Mouse (Mus musculus): Measurements from ENCODE around the gene Stk10. TPM values are rescaled to one million over a fixed set of nuclear protein-coding genes. Genes with fewer than 3 reads are reported as not detected.

Stk10 gene
- polyA plus RNA-seq, 1 experiment from 2014 or later = 3.5 TPM

DNA sequence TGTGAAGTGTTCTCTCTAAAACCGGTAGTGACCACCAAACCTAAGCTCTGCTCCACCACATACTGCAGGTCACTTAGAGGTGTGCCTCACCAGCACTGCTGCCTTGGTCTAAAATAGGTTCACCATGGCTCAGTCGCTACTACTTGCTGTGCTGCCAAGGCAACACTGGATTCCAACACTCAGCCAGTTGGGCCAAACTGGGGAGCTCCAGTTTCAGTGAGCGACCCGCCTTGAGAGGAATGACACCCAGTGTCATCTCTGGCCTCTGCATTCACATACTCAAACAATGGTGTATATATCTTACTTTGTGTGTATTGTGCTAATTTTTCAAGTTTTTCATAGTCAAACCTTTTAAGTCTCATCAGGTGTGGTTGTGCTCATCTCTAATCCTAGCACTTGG is 14.3 kb upstream of the Stk10 start:
- no peak overlapping the region for H3K4me2 ChIP-seq (replicated peaks; ENCODE audit: low read depth, low read length)
- ATAC-seq (ENCODE audit: low FRiP score, low TSS enrichment) = no peak
- H3K9me3 ChIP-seq (ENCODE audit: control insufficient read depth, low read length) = no peaks in the 10 kb centered on the region
- no peaks in the 10 kb centered on the region for H3K4me1 ChIP-seq (ENCODE audit: control insufficient read depth, insufficient read depth, low read length)
- peaks cover 25% of the 10 kb centered on the region for H3K36me3 ChIP-seq (ENCODE audit: control insufficient read depth, insufficient read depth, low read length)
- H3K9ac ChIP-seq (ENCODE audit: low read depth, low read length) = no peak overlapping the region
- no peak overlapping the region for H3K27ac ChIP-seq (ENCODE audit: low read depth, low read length)
- H3K27me3 ChIP-seq (ENCODE audit: control insufficient read depth, insufficient read depth, low read length) = no peaks in the 10 kb centered on the region
- H3K4me3 ChIP-seq (ENCODE audit: low read length) = no peak overlapping the region
- WGBS = 83% methylated on average over 4 of the region's 4 CpGs

DNA sequence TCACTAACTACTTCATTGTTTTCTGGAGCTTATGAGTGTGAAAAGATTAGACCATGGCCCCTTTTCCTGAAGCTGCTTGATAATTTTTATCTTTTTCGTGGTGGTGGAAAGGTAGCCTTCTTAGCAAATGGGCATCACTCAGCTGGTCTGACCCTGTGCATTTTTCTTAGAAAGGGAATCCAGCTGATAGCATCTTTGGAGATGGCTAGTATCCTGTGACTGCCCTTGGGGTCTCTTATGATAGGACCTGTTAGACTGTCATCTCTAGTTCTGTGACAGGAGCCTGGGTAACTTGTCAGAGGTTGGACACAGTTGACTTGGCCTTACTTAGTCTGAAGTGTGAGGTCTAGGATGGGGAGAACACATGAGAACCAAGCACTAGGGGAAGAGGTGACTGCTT is 13.8 kb upstream of the Stk10 start:
- Histone ChIP-seq H3K4me2 (replicated peaks; ENCODE audit: low read depth, low read length) (no peak overlapping the region), H3K27me3 (ENCODE audit: control insufficient read depth, insufficient read depth, low read length) (no peaks in the 10 kb centered on the region), H3K4me3 (ENCODE audit: low read length) (no peak overlapping the region), H3K27ac (ENCODE audit: low read depth, low read length) (no peak overlapping the region), H3K9ac (ENCODE audit: low read depth, low read length) (no peak overlapping the region), H3K36me3 (ENCODE audit: control insufficient read depth, insufficient read depth, low read length) (peaks cover 25% of the 10 kb centered on the region), H3K9me3 (ENCODE audit: control insufficient read depth, low read length) (no peaks in the 10 kb centered on the region), H3K4me1 (ENCODE audit: control insufficient read depth, insufficient read depth, low read length) (no peaks in the 10 kb centered on the region)
- no peak for ATAC-seq (ENCODE audit: low FRiP score, low TSS enrichment)
- WGBS = 86% methylated on average over 1 of the region's 1 CpGs

DNA sequence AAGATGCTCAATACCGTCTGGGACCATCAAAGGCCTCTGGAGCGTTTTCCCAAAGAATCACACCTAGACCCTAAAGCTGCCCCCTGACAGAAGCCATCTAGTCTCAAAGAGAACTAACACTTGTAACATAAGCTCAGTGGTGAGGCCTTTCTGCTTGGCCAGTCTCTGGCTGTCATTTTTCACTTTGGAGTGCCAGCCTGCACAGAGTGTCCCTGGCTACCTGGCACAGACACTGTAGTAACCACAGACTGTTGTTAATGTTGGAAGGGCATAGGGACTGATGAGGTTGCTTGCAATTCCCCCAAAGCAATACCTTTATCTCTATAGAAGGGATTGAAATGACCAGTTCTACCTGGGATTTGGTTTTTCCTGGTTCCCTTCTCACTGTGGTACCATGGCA is 11.9 kb upstream of the Stk10 start:
- Histone ChIP-seq H3K36me3 (ENCODE audit: control insufficient read depth, insufficient read depth, low read length) (peaks cover 18% of the 10 kb centered on the region), H3K4me1 (ENCODE audit: control insufficient read depth, insufficient read depth, low read length) (no peaks in the 10 kb centered on the region), H3K27ac (ENCODE audit: low read depth, low read length) (no peak overlapping the region), H3K9me3 (ENCODE audit: control insufficient read depth, low read length) (no peaks in the 10 kb centered on the region), H3K27me3 (ENCODE audit: control insufficient read depth, insufficient read depth, low read length) (no peaks in the 10 kb centered on the region), H3K9ac (ENCODE audit: low read depth, low read length) (no peak overlapping the region), H3K4me3 (ENCODE audit: low read length) (no peak overlapping the region), H3K4me2 (replicated peaks; ENCODE audit: low read depth, low read length) (no peak overlapping the region)
- no peak for ATAC-seq (ENCODE audit: low FRiP score, low TSS enrichment)
- 54% methylated on average over 2 of the region's 2 CpGs for WGBS

DNA sequence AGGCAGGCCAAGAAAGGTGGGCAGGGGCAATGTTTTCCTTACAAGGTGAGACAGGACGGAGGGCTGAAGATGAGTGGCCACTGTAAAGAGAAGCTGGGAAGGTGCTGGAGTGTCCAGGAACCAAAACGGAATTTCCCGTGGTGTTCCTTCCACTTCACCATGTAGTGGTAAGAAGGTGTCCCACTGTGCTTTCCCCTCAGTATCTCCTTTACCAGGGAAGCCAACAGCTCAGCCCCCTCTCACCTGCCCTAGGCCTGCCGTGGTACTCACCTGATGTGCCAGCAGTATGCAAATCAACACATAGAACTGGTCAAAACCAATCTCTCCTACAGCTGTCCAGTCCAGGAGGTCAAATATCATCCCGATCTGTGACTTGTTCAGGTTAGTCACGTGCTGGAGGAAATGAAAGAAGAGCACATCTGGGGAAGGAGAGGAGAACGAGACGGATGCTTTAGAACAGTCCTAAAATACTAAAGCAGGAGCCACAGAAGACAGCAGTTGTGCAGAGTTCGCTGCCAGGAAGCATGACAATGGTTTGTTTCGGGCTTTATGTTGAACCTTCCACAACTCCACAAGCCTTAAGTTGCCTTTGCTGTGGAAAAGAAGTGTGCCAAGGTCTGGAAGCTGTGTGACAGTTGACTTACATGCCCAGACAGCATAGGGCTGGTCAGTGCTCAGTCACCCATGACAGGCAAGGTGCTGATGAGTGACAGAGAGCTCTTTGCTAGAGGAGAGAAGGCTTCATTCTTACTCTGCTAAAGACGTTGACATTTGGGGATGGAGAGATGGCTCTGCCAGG is 8.8 kb upstream of the Stk10 start:
- H3K4me2 ChIP-seq (replicated peaks; ENCODE audit: low read depth, low read length) = no peak overlapping the region
- no peaks in the 10 kb centered on the region for H3K9me3 ChIP-seq (ENCODE audit: control insufficient read depth, low read length)
- no peaks in the 10 kb centered on the region for H3K4me1 ChIP-seq (ENCODE audit: control insufficient read depth, insufficient read depth, low read length)
- H3K27ac ChIP-seq (ENCODE audit: low read depth, low read length) = no peak overlapping the region
- no peak for ATAC-seq (ENCODE audit: low FRiP score, low TSS enrichment)
- H3K36me3 ChIP-seq (ENCODE audit: control insufficient read depth, insufficient read depth, low read length) = peaks cover 4% of the 10 kb centered on the region; the same call in 1 of the 2 replicates
- no peak overlapping the region for H3K9ac ChIP-seq (ENCODE audit: low read depth, low read length)
- no peak overlapping the region for H3K4me3 ChIP-seq (ENCODE audit: low read length)
- WGBS = 70% methylated on average over 11 of the region's 11 CpGs
- no peaks in the 10 kb centered on the region for H3K27me3 ChIP-seq (ENCODE audit: control insufficient read depth, insufficient read depth, low read length)

DNA sequence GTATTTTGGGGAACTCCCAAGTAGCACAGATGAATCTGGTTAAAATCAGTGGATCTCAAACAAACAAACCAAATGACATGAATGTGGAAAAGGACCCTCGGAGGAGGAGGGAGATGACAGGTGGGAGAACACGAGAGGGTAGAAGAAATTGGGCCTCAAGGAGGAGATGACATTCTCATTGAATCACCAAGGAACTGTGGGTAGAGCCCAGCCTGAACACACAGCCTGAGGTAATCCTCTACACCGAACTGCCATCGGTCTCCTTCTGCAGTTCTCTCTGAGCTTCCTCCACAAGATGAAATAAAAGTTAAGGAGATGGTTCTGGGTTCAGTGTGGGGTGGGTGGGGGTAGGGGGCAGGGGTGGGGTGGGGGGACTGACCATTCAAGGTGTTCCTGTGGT is 6.1 kb upstream of the Stk10 start:
- no peak overlapping the region for H3K27ac ChIP-seq (ENCODE audit: low read depth, low read length)
- H3K27me3 ChIP-seq (ENCODE audit: control insufficient read depth, insufficient read depth, low read length) = no peaks in the 10 kb centered on the region
- H3K9ac ChIP-seq (ENCODE audit: low read depth, low read length) = no peak overlapping the region
- no peaks in the 10 kb centered on the region for H3K4me1 ChIP-seq (ENCODE audit: control insufficient read depth, insufficient read depth, low read length)
- H3K36me3 ChIP-seq (ENCODE audit: control insufficient read depth, insufficient read depth, low read length) = peaks cover 4% of the 10 kb centered on the region; the same call in 1 of the 2 replicates
- no peaks in the 10 kb centered on the region for H3K9me3 ChIP-seq (ENCODE audit: control insufficient read depth, low read length)
- H3K4me3 ChIP-seq (ENCODE audit: low read length) = no peak overlapping the region
- no peak overlapping the region for H3K4me2 ChIP-seq (replicated peaks; ENCODE audit: low read depth, low read length)
- ATAC-seq (ENCODE audit: low FRiP score, low TSS enrichment) = no peak
- 82% methylated on average over 4 of the region's 4 CpGs for WGBS

DNA sequence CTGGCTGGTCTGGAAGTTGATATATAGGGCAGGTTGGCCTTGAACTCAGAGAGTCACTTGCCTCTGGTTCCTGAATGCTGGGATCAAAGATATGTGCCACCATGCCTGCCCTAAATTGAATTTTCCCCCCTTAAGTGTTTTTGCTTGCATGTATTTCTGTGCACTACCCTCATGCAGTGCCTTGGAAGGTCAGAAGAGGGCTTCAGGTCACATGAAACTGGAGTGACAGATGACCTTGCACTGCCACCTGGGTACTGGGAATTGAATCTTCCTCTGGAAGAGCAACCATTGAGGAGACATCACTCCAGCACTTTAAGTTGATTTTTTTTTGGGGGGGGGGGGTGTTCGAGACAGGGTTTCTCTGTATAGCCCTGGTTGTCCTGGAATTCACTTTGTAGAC is 3.0 kb upstream of the Stk10 start:
- H3K36me3 ChIP-seq (ENCODE audit: control insufficient read depth, insufficient read depth, low read length) = peaks cover 4% of the 10 kb centered on the region; the same call in 1 of the 2 replicates
- H3K9me3 ChIP-seq (ENCODE audit: control insufficient read depth, low read length) = no peaks in the 10 kb centered on the region
- H3K27ac ChIP-seq (ENCODE audit: low read depth, low read length) = no peak overlapping the region
- H3K9ac ChIP-seq (ENCODE audit: low read depth, low read length) = no peak overlapping the region
- no peaks in the 10 kb centered on the region for H3K27me3 ChIP-seq (ENCODE audit: control insufficient read depth, insufficient read depth, low read length)
- H3K4me3 ChIP-seq (ENCODE audit: low read length) = no peak overlapping the region
- 80% methylated on average over 1 of the region's 1 CpGs for WGBS
- H3K4me1 ChIP-seq (ENCODE audit: control insufficient read depth, insufficient read depth, low read length) = peaks cover 13% of the 10 kb centered on the region
- no peak overlapping the region for H3K4me2 ChIP-seq (replicated peaks; ENCODE audit: low read depth, low read length)
- no peak for ATAC-seq (ENCODE audit: low FRiP score, low TSS enrichment)

DNA sequence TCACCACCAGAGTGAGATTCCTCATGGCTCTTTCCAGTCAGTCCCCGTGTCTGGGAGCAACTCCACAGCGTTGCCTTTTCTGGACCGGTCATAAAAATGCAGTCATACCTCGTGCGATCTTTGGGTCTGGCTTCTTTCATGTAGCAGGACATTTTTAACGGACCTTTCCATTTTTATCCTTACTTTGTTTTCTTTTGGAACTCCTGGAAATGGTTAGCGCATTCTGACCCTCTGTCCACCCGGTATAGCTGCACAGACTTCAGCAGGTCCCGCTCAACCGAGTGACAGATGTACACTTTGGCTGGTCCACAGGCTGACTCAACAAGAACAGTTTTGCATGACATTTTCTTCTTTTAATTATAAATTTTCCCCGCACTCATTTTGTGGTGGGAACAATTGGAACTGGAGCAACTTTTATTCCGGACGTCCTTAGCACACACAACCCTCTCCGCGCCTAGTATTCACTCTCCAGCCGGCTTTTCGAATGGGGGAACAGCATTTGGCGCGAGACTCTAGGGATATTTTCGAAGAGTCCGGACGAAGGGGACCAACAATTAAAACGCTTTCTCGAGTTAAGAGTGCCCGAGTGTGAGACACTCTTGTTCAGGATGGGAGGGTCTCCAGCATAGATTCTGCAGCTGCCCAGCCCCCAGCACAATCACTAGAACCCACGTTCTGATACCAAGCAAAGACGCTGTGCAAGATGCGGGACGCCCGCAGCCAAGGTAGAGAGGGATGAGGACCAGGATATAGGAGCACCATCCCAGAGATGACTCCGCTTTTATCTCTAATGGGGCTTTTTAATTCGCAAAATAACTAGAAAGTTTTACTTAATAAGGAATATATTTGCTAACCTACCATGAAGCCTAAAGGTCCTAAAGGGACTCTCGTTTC is 987 bp upstream of the Stk10 start, which contains the start of gene Efcab9:
TSS of gene Efcab9 (minus strand) at position 211 of the 894 bp plus-strand sequence.
- Histone ChIP-seq H3K36me3 (ENCODE audit: control insufficient read depth, insufficient read depth, low read length) (peaks cover 4% of the 10 kb centered on the region; the same call in 1 of the 2 replicates), H3K4me1 (ENCODE audit: control insufficient read depth, insufficient read depth, low read length) (peaks cover 13% of the 10 kb centered on the region), H3K9ac (ENCODE audit: low read depth, low read length) (peak within 1 kb of the TSS; percentile 72), H3K27me3 (ENCODE audit: control insufficient read depth, insufficient read depth, low read length) (no peaks in the 10 kb centered on the region), H3K9me3 (ENCODE audit: control insufficient read depth, low read length) (no peaks in the 10 kb centered on the region), H3K4me2 (replicated peaks; ENCODE audit: low read depth, low read length) (peak within 1 kb of the TSS; percentile 98), H3K27ac (ENCODE audit: low read depth, low read length) (no peak within 1 kb of the TSS), H3K4me3 (ENCODE audit: low read length) (peak within 1 kb of the TSS; percentile 61)
- WGBS = 5% methylated on average over 33 of the region's 33 CpGs
- ATAC-seq (ENCODE audit: low FRiP score, low TSS enrichment) = peak; percentile 17

DNA sequence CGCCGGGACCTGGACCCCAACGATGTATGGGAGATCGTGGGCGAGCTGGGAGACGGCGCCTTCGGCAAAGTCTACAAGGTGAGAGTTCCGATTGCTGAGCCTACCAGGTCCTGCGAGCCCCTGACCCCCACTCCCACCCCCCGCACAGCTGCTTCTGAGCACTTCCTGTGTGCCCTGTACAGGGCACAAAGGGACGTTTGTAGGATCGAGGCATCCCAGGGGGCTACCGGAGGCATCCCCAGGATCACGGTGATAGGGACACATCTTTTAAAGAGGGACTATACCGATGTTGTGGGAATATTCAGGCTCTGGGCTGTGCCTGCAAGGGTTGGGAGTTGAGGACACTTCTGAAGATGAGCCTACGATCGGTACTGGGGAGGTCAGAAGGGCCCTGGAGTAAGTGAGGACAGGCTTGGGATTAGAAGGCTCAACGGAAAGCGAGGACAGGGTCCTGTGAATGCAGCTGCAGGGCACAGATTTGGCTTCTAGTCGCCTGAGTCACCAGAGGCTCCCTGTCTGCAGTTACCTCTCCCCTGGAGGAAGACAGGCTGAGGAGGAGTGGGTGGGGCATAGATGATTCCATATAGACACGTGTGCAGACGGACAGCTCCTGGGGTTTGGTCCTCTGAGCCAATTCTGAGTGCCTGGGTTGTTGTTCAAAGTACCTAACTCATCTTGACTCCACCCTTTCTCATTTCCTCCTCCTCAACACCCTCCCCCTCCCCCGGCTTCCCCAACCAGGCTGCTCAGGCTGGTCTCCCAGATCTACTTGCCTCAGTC is 567 bp downstream of the Stk10 start:
- peaks cover 24% of the 10 kb centered on the region for H3K4me1 ChIP-seq (ENCODE audit: control insufficient read depth, insufficient read depth, low read length)
- peak; percentile 51 for ATAC-seq (ENCODE audit: low FRiP score, low TSS enrichment)
- H3K27ac ChIP-seq (ENCODE audit: low read depth, low read length) = peak overlapping the region; percentile 32; the same call in 1 of the 2 replicates
- peak overlapping the region; percentile 72 for H3K9ac ChIP-seq (ENCODE audit: low read depth, low read length)
- H3K9me3 ChIP-seq (ENCODE audit: control insufficient read depth, low read length) = no peaks in the 10 kb centered on the region
- peak overlapping the region; percentile 98 for H3K4me2 ChIP-seq (replicated peaks; ENCODE audit: low read depth, low read length)
- WGBS = 1% methylated on average over 24 of the region's 24 CpGs
- H3K27me3 ChIP-seq (ENCODE audit: control insufficient read depth, insufficient read depth, low read length) = no peaks in the 10 kb centered on the region
- peak overlapping the region; percentile 61 for H3K4me3 ChIP-seq (ENCODE audit: low read length)
- no peaks in the 10 kb centered on the region for H3K36me3 ChIP-seq (ENCODE audit: control insufficient read depth, insufficient read depth, low read length)
